Mouse (Mus musculus) MEL (cell line): ENCODE measurements around the gene Hist1h2ae. TPM values are rescaled to one million over a fixed set of nuclear protein-coding genes. Genes with fewer than 3 reads are reported as not detected.
A peak's percentile ranks its signal among the peaks of the same experiment; 100 is the strongest.
"Not testable (repeated sequence)": the region's sequence is repeated elsewhere in the genome, so short reads cannot be mapped to it uniquely, and the experiment has no call there.

ENCODE experiments used
- DNase-seq: peaks from one replicate; pipeline ENCODE4 v3.0.0; 2011; ENCODE audit warnings: low read depth, low spot score
- H3K27ac ChIP-seq: 2 replicates; pipeline ENCODE4 v1.5.1; 2012; ENCODE audit warnings: low read depth, mild to moderate bottlenecking, control low read depth, low read length, moderate library complexity; ENCODE audit not compliant: control insufficient read depth
- H3K27me3 ChIP-seq, 2 experiments: fragments of 150-350 bp in 1 of 2; sonication (generic) in 1 of 2; 2 replicates each; pipeline ENCODE4 v1.6.1; 2012; ENCODE audit warnings: low read length in 2 of 2, mild to moderate bottlenecking in 2 of 2, improper control_type of control experiment in 1 of 2, moderate library complexity in 1 of 2; ENCODE audit not compliant: insufficient read depth in 2 of 2, control insufficient read depth in 1 of 2
- H3K36me3 ChIP-seq, 2 experiments: 2 replicates each; pipeline ENCODE4 v1.6.1; 2012 to 2014; ENCODE audit warnings: low read length in 2 of 2, improper control_type of control experiment in 1 of 2, inconsistent platforms in 1 of 2, mild to moderate bottlenecking in 1 of 2; ENCODE audit not compliant: insufficient read depth in 2 of 2, control insufficient read depth in 1 of 2
- H3K4me1 ChIP-seq, 2 experiments: fragments of 150-350 bp in 1 of 2; sonication (generic) in 1 of 2; 2 replicates each; pipeline ENCODE4 v1.6.1; 2012; ENCODE audit warnings: low read length in 2 of 2, improper control_type of control experiment in 1 of 2, mild to moderate bottlenecking in 1 of 2; ENCODE audit not compliant: insufficient read depth in 2 of 2, control insufficient read depth in 1 of 2
- H3K4me3 ChIP-seq, 2 experiments: fragments of 150-350 bp in 1 of 2; sonication (generic) in 1 of 2; 2 replicates each; pipeline ENCODE4 v1.5.1; 2012; ENCODE audit warnings: low read depth in 2 of 2, low read length in 2 of 2, mild to moderate bottlenecking in 2 of 2, moderate library complexity in 2 of 2, control low read depth in 1 of 2, improper control_type of control experiment in 1 of 2; ENCODE audit not compliant: control insufficient read depth in 1 of 2, insufficient read depth in 1 of 2
- H3K79me2 ChIP-seq: 2 replicates; pipeline ENCODE4 v1.6.1; 2012; ENCODE audit warnings: mild to moderate bottlenecking, low read length, moderate library complexity; ENCODE audit not compliant: control insufficient read depth, poor library complexity, insufficient read depth
- H3K9ac ChIP-seq: 2 replicates; pipeline ENCODE4 v1.6.1; 2012; ENCODE audit warnings: low read depth, mild to moderate bottlenecking, control low read depth, low read length, moderate library complexity; ENCODE audit not compliant: control insufficient read depth, poor library complexity, severe bottlenecking
- H3K9me3 ChIP-seq: fragments of 150-350 bp; sonication (generic); replicated peaks from 2 replicates; pipeline ENCODE4 v1.6.1; 2012; ENCODE audit warnings: mild to moderate bottlenecking, low read length, improper control_type of control experiment, moderate library complexity; ENCODE audit not compliant: insufficient read depth
- GATA1 ChIP-seq: IDR thresholded peaks from 2 replicates; pipeline ENCODE4 v1.6.1; 2011; ENCODE audit warnings: low read depth, low read length, improper control_type of control experiment
- POLR2A ChIP-seq, 2 experiments: IDR thresholded peaks; 2 replicates each; pipeline ENCODE4 v1.6.1; 2011 to 2012; ENCODE audit warnings: low read length in 2 of 2, mild to moderate bottlenecking in 2 of 2, control low read depth in 1 of 2, improper control_type of control experiment in 1 of 2, low read depth in 1 of 2, moderate library complexity in 1 of 2; ENCODE audit not compliant: control insufficient read depth in 1 of 2, insufficient read depth in 1 of 2, poor library complexity in 1 of 2
- POLR2AphosphoS5 ChIP-seq: IDR thresholded peaks from 2 replicates; pipeline ENCODE4 v1.6.1; 2012; ENCODE audit warnings: low read depth, borderline replicate concordance, mild to moderate bottlenecking, inconsistent platforms, low read length, moderate library complexity, mixed read lengths
- SIN3A ChIP-seq: IDR thresholded peaks from 2 replicates; pipeline ENCODE4 v1.6.1; 2012; ENCODE audit warnings: low read length, improper control_type of control experiment, inconsistent platforms
- TBP ChIP-seq: IDR thresholded peaks from 2 replicates; pipeline ENCODE4 v1.8.0; 2011; ENCODE audit warnings: low read depth, low read length, improper control_type of control experiment
- UBTF ChIP-seq: IDR thresholded peaks from 2 replicates; pipeline ENCODE4 v1.6.1; 2012; ENCODE audit warnings: low read depth, mild to moderate bottlenecking, inconsistent platforms, low read length, improper control_type of control experiment, moderate library complexity, borderline replicate concordance; ENCODE audit not compliant: insufficient read depth
- polyA plus RNA-seq, 2 experiments: library from polyadenylated mRNA; stranded (reverse) in 1 of 2; unstranded in 1 of 2; fragments of >175 nt in 1 of 2; fragments of >200 nt in 1 of 2; gene quantifications; 2 replicates each; pipeline versions ENCODE4 v1.2.1 to v1.2.4; 2012; ENCODE audit warnings: low replicate concordance in 2 of 2, low read depth in 1 of 2; ENCODE audit not compliant: insufficient read length in 2 of 2, insufficient read depth in 1 of 2, missing spikeins in 1 of 2
- total RNA-seq: library from RNA; depleted of rRNA; stranded (reverse); fragments of 300-350 nt; gene quantifications from 2 replicates; pipeline ENCODE4 v1.2.3, GENCODE M21; 2012

The Hist1h2ae gene
- total and polyA plus RNA-seq, 3 experiments, result 3.3 to 560 TPM; not detected in 1

- peak; percentile 61 for DNase-seq
- not testable (repeated sequence) for H3K79me2 ChIP-seq, H3K4me1 ChIP-seq, H3K27me3 ChIP-seq, H3K9me3 ChIP-seq
- H3K27ac ChIP-seq, result peak overlapping the region; percentile 91
- peak overlapping the region; percentile 75 for H3K9ac ChIP-seq
- peaks cover 0 to 28% of the 10 kb centered on the region in 2 experiments; a peak in 2 of 4 replicates for H3K36me3 ChIP-seq
- TF ChIP-seq POLR2A (IDR thresholded peaks at IDR 0.05; ENCODE audit: control insufficient read depth in 1 of 2, insufficient read depth in 1 of 2, low read depth in 1 of 2, low read length in 2 of 2, poor library complexity in 1 of 2) (peak in 1 of 2 experiments; percentile 80; a peak in 2 of 4 replicates), UBTF (0 out of 2 replicates have a peak, but pooled peaks have one; percentile 66)
- H3K4me3 ChIP-seq, result peak overlapping the region in 1 of 2 experiments; percentile 50; a peak in 1 of 4 replicates
Measured at GRCm38 (mm10) chr13:23544787-23545120, 26.3 kb downstream of the Hist1h2ae start.

DNA sequence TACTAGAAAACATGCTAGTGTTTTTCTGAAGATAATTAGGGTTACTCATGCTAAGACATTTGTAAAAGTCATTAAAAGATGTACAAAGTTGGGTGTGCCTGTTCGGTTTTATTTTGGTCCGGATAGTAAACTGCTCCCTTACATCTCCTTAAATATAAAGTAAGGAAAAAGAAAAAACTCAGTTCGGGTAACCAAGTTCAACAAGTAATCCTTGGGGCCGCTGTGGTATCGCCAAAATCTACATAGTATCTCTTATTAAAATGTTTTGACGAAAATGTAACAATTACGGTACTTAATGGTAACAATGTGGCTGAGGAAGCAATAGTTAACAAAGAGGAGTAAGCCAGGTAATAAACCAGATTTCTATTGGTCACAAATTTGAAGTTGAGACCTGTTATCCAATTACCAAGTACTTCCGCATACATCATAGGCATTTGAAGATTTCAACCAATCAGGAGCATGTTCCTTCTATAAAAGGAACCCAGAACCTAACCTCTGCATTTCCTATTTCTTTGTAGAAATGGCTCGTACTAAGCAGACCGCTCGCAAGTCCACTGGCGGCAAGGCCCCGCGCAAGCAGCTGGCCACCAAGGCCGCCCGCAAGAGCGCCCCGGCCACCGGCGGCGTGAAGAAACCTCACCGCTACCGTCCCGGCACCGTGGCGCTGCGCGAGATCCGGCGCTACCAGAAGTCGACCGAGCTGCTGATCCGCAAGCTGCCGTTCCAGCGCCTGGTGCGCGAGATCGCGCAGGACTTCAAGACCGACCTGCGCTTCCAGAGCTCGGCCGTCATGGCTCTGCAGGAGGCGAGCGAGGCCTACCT, 26.8 kb downstream of the Hist1h2ae start, which contains the start of gene Hist1h3f:
Hist1h3f (plus strand) TSS at position 88 of the 822 bp plus-strand sequence.
- no peaks in the 10 kb centered on the region for H3K27me3 ChIP-seq
- peak; percentile 95; the same call in 1 of the 2 replicates for TF ChIP-seq UBTF
- peak; percentile 97 to 99 for TF ChIP-seq POLR2A (IDR thresholded peaks at IDR 0.05; ENCODE audit: control insufficient read depth in 1 of 2, insufficient read depth in 1 of 2, low read depth in 1 of 2, low read length in 2 of 2, poor library complexity in 1 of 2)
- TF ChIP-seq POLR2AphosphoS5, result peak; percentile 99; the same call in 1 of the 2 replicates
- TF ChIP-seq SIN3A, result no peak
- TF ChIP-seq TBP, result peak; percentile 99
- H3K36me3 ChIP-seq, result peaks cover 0 to 23% of the 10 kb centered on the region in 2 experiments; a peak in 2 of 4 replicates
- peak; percentile 96 for DNase-seq
- peak within 1 kb of the TSS; percentile 99 for H3K27ac ChIP-seq
- H3K4me3 ChIP-seq, result peak within 1 kb of the TSS; percentile 47 to 56
- peaks cover 2 to 6% of the 10 kb centered on the region in 2 experiments; a peak in 3 of 4 replicates for H3K4me1 ChIP-seq
- no peaks in the 10 kb centered on the region for H3K9me3 ChIP-seq
- H3K9ac ChIP-seq, result peak within 1 kb of the TSS; percentile 87
- H3K79me2 ChIP-seq, result no peaks in the 10 kb centered on the region

- H3K27me3 ChIP-seq, H3K4me1 ChIP-seq, H3K9me3 ChIP-seq, H3K79me2 ChIP-seq: not testable (repeated sequence)
- peak within 1 kb of the TSS; percentile 87 for H3K9ac ChIP-seq
- TF ChIP-seq POLR2AphosphoS5, result peak; percentile 94; the same call in 1 of the 2 replicates
- TF ChIP-seq TBP, result peak; percentile 100
- TF ChIP-seq GATA1, result 0 out of 2 replicates have a peak, but pooled peaks have one; percentile 10
- peak; percentile 94; the same call in 1 of the 2 replicates for TF ChIP-seq UBTF
- peak; percentile 97 to 99 for TF ChIP-seq POLR2A (IDR thresholded peaks at IDR 0.05; ENCODE audit: control insufficient read depth in 1 of 2, insufficient read depth in 1 of 2, low read depth in 1 of 2, low read length in 2 of 2, poor library complexity in 1 of 2)
- peak within 1 kb of the TSS; percentile 47 to 56 for H3K4me3 ChIP-seq
- H3K27ac ChIP-seq, result peak within 1 kb of the TSS; percentile 99
- H3K36me3 ChIP-seq, result peaks cover 0 to 18% of the 10 kb centered on the region in 2 experiments; a peak in 2 of 4 replicates
- peak; percentile 99 for DNase-seq
Measured at GRCm38 (mm10) chr13:23542999-23543607, 27.9 kb downstream of the Hist1h2ae start, which contains the start of gene Hist1h2bh. Hist1h2bh (minus strand) TSS chr13:23543392.
